Mouse (Mus musculus) layer of hippocampus, adult 8-10 months (tissue): Measurements from ENCODE around the gene Dnah11. TPM values are rescaled to one million over a fixed set of nuclear protein-coding genes. Genes with fewer than 3 reads are reported as not detected.

Source experiments
- DNase-seq, 2 experiments: peaks; one replicate each; pipeline ENCODE4 v3.0.0; 2022; ENCODE audit warnings: low spot score in 2 of 2
- total RNA-seq, 4 experiments: library from RNA; stranded (reverse); gene quantifications; 2 replicates each; pipeline ENCODE4 v1.2.4; 2022

The Dnah11 gene
- total RNA-seq, 4 experiments from 2014 or later: 0.81 to 1.8 (median 1.4) TPM

DNA sequence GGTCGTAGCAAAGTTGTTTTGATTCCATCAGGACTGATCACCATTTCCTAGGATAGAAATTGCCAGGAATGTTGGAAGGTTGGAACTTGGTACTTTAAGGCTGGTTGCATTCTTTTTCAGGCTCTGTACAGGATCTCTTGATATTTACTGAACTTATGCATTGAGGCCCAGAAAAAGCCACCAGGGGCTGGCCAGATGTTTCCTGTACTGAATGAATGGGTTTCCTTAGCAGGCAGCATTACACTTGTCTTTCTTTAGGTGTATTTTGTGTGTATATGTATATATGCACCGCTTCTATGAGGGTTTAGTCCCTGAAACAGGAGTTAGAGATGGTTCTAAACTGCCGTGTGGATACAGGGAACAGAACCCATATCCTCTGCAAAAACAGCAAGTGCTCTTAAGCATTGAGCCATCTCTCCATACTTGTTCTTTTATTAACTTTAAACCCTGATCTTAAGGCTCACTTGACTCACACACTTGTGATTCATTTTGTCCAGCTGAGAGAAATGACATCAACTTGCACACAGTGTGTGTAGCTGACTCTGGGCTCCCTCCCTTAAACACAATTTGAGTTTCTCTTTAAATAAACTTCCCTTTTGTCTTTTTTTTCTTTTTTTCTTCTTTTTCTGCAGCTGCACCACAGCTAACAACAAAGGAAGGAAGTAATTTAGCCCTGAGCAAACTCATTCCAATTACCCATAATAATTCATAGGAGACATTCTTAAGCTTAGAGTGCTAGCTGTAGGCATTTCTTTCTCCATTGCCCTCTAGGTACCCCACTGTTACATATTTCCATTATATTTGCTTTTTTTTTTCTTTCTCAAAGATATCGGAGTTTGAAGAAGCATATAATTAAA is 330.9 kb downstream of the Dnah11 start:
- DNase-seq: no peak

DNA sequence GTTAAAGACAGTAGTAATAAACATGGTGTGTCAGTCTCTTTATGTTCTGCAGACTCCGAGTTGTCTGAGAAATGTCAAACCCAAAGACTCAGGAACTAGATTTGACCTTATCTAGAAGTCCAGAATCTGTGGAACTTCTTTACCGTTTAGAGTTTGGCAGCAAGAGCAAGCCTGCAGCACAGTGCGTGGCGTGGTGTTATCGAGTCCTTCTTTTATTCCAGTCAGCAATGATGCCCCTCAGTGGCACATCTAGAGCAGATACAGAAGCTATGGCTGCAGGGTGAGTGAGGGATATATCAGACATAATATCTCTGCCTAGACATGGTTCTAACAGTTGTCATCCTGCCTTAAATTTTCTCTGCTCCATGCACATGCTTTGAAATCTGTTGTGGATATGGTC is 336.2 kb downstream of the Dnah11 start:
- no peak for DNase-seq

GRCm38 (mm10) chr12:117861249-117861648 is 337.6 kb downstream of the Dnah11 start:
- DNase-seq: no peak

DNA sequence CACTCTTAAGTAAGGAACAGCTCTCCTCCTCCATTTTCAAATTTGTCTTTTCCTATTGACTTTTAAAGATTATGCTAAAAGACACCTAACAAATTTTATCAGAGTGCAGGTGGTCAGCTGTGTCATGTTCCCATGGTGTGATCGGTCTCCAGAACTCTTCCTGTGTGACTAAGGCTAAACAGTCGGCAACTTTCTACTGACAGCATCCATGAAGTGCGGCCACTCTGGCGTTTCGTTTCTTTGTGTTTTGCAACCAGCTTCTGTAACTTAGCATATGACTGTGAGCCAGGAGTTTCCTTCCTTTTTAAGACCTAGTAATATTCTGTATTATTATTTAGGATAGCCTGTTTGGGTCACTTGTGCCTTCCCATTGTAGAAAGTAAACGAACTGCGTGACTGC is 338.0 kb downstream of the Dnah11 start:
- DNase-seq: no peak

- no peak for DNase-seq
Observed at GRCm38 (mm10) chr12:117857884-117858283, 341.0 kb downstream of the Dnah11 start.

GRCm38 (mm10) chr12:117857023-117857422 is 341.8 kb downstream of the Dnah11 start:
- no peak for DNase-seq

GRCm38 (mm10) chr12:117853316-117853715 is 345.5 kb downstream of the Dnah11 start:
- DNase-seq: peak in 1 of 2 experiments; percentile 55

DNA sequence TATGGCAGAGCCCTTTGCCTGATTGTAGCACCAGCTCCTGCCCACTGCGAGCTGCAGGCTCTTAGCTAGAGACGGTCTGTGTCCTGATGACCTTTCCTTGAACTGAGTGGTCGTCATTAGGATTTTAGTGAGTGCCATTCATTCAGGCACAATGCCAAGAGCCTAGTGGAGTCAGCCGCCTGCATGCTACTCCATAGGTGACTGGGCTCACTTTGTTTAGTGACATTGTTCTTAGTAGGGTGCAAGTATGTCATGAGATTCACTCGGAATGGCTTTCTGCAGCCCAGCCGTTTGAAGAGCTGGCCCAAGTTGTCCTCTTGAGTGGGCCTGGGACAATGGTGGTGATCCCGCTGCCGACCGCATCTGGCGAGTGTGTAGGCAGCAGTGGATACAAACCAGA is 348.4 kb downstream of the Dnah11 start:
- no peak for DNase-seq

- DNase-seq: no peak
Observed at GRCm38 (mm10) chr12:117848621-117849020, 350.2 kb downstream of the Dnah11 start.

GRCm38 (mm10) chr12:117844917-117845316 is 353.9 kb downstream of the Dnah11 start:
- DNase-seq: no peak

DNA sequence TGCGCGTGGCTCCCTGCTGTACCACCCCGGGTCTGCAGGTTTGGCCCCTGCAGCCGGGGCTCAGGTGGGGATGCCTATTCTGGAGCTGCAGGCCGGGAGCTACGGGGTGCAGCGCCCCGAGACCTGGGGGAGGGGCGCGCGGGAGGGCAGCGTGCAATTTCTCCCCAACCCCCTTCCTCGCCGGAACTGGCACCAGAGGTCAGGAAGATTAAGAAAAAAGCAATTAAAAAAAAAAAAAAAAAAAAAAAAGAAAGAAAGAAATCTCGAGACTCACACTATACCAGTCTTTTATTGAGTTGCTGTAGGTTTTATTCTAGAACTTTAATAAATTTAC is 354.8 kb downstream of the Dnah11 start:
- DNase-seq: no peak

- DNase-seq: peak in 1 of 2 experiments; percentile 39
Observed at GRCm38 (mm10) chr12:117843302-117844074, 355.4 kb downstream of the Dnah11 start.

DNA sequence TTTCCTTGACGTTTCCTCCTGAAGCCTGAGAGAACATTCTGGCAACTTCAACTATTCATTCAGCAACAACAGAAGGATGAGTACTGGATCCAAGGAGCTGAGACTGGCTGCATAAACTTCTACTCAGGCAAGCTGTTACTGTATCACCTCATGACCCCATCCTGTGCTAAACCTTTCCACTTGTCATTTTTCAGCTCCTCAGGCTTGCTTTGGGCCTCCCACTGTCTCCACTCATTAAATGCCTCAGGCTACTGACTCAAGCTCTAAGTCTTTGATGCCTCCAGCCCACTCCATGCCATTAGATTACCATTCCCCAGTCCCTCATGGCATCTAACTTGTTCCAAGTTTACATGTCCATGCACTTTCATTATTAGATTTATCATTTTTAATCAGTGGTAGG is 356.2 kb downstream of the Dnah11 start:
- no peak for DNase-seq

DNA sequence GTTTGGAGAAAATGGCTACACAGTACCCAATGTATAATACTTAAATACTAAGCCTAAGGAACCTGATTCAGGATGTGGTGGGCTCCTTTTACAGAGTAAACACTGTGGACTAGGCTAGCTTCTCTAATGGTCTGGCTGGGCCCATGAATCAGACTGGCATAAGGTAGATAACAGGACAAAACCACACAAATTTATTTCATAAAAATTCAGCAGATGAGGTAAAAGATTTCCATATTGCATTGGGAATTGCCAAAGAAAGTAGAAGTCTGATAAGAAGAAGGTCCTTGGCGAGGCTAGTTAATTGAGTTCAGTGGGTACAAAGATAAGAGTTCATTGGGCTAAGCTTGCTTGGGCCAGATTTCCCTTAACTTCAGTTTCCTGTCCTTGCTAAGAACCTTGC is 358.1 kb downstream of the Dnah11 start:
- no peak for DNase-seq

DNA sequence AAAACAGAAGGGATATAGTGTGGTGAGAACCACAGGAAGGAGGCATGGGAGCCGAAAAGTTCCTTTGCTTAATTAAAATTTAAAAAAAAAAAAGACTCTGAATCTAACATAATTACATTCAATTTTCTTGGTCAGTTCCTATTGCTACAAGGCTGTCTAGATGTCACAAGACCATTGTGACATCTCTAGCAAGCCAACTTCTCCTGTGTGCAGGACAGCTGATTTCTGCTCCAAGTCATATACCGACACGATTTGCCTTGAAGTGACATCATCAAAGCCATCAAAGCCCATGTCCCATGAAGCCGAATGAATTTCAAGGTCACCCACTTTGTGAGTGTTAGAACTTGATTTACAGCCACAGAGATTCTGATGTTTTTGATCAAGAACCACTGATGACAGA is 361.5 kb downstream of the Dnah11 start:
- no peak for DNase-seq

DNA sequence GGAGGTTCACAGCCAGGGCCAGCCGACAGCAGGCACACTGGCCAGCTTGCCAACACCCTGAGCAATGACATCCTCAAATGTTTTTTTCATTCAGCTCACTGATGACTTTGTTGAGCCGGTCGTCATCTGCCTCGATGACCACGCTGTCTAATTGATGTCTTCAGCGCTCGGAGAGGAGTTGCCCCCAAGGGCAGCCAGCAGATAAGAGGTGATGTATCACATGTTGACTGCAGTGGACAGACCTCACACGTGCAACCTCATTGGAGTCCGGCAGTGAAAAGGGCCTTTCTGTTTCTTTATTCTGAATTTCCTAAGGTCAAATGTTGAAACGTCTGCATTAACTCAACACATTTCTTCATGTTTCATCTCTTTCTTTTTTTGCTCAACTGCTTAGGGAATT is 363.5 kb downstream of the Dnah11 start:
- DNase-seq: no peak

GRCm38 (mm10) chr12:117834652-117835051 is 364.2 kb downstream of the Dnah11 start:
- DNase-seq: no peak

- DNase-seq: no peak
Observed at GRCm38 (mm10) chr12:117832190-117832589, 366.7 kb downstream of the Dnah11 start.

DNA sequence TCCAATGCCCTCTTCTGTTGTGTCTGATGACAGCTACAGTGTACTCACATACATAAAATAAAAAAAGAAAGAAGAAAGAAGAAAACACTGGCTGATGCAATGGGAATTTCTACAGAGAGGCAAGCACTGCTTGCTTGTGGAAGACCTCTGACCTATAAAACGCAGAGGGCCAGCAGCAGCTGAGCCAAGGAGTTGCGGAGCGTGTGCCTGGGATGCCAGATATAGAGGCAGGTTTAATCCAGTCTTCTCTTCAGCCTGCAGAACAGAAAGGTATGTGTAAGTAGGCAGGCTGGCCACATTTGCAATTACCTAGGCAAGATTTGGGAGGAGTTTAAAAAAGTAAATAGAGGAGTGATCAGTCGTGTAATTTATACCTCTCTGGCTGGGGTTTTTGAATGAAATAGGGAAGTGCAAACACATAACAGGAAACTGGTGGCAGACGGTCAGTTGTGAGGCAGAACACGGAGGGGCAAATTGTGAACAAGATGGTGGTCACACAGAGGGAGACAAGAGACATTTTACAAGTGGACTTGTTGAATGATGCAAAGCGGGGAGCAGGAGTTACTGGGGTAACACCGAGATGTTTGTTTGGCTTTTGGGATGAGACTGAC is 367.4 kb downstream of the Dnah11 start:
- no peak for DNase-seq

- DNase-seq: no peak
Observed at GRCm38 (mm10) chr12:117828350-117828749, 370.5 kb downstream of the Dnah11 start.
